Mouse (Mus musculus) ES-E14 (cell line): ENCODE results near the gene Dab2. TPM values are rescaled to one million over a fixed set of nuclear protein-coding genes. Genes with fewer than 3 reads are reported as not detected.

Source experiments
- DNase-seq: peaks from one replicate; pipeline ENCODE4 v3.0.0-alpha.2; 2013; ENCODE audit warnings: low read depth, low spot score
- H3K27ac ChIP-seq: 2 replicates; pipeline ENCODE4 v1.5.1; 2012; ENCODE audit warnings: low read depth, mild to moderate bottlenecking, low read length, moderate library complexity, mixed read lengths; ENCODE audit not compliant: poor library complexity, insufficient read depth, severe bottlenecking
- H3K36me3 ChIP-seq: 2 replicates; pipeline ENCODE4 v1.6.1; 2012; ENCODE audit warnings: mild to moderate bottlenecking, low read length, moderate library complexity, mixed read lengths; ENCODE audit not compliant: control insufficient read depth, poor library complexity, insufficient read depth, severe bottlenecking
- H3K4me1 ChIP-seq, 2 experiments: fragments of 150-350 bp in 1 of 2; sonication (generic) in 1 of 2; 2 replicates each; pipeline ENCODE4 v1.6.1; 2012; ENCODE audit warnings: low read length in 2 of 2, mild to moderate bottlenecking in 1 of 2, mixed read lengths in 1 of 2; ENCODE audit not compliant: control insufficient read depth in 2 of 2, insufficient read depth in 2 of 2, poor library complexity in 1 of 2
- H3K4me3 ChIP-seq, 2 experiments: fragments of 150-350 bp in 1 of 2; sonication (generic) in 1 of 2; 2 replicates each; pipeline ENCODE4 v1.5.1; 2012; ENCODE audit warnings: low read length in 2 of 2, low read depth in 1 of 2, mild to moderate bottlenecking in 1 of 2, mixed read lengths in 1 of 2; ENCODE audit not compliant: insufficient read depth in 1 of 2, poor library complexity in 1 of 2, severe bottlenecking in 1 of 2
- H3K9ac ChIP-seq: 2 replicates; pipeline ENCODE4 v1.6.1; 2012; ENCODE audit warnings: low read depth, mild to moderate bottlenecking, low read length, mixed read lengths; ENCODE audit not compliant: poor library complexity, insufficient read depth, severe bottlenecking
- H3K9me3 ChIP-seq: fragments of 150-350 bp; sonication (generic); 2 replicates; pipeline ENCODE4 v1.6.1; 2012; ENCODE audit warnings: low read depth, mild to moderate bottlenecking, low read length; ENCODE audit not compliant: control insufficient read depth, insufficient read depth
- CHD2 ChIP-seq: IDR thresholded peaks from 2 replicates; pipeline ENCODE4 v1.6.1; 2014; ENCODE audit warnings: mild to moderate bottlenecking, low read depth, low read length, inconsistent platforms
- HCFC1 ChIP-seq: IDR thresholded peaks from 2 replicates; pipeline ENCODE4 v1.6.1; 2012; ENCODE audit warnings: low read length, inconsistent platforms, borderline replicate concordance; ENCODE audit not compliant: insufficient read depth
- MAFK ChIP-seq: IDR thresholded peaks from 2 replicates; pipeline ENCODE4 v1.6.1; 2014; ENCODE audit warnings: mild to moderate bottlenecking, low read depth, low read length, inconsistent platforms; ENCODE audit not compliant: insufficient read depth
- ZC3H11A ChIP-seq: IDR thresholded peaks from 2 replicates; pipeline ENCODE4 v1.6.1; 2012; ENCODE audit warnings: low read depth, mild to moderate bottlenecking, inconsistent platforms, low read length, borderline replicate concordance
- ZNF384 ChIP-seq: IDR thresholded peaks from 2 replicates; pipeline ENCODE4 v1.6.1; 2012; ENCODE audit warnings: low read depth, low read length, inconsistent platforms
- in situ Hi-C, 2 experiments: fragments of 600-800 bp; cut with MboI; formaldehyde crosslinking; loops; one replicate each; pipeline ENCODE4 v1.15.1; 2025; ENCODE audit warnings: low sequenced_read_pairs in 2 of 2, inconsistent platforms in 1 of 2; ENCODE audit not compliant: unreplicated experiment in 2 of 2
- total RNA-seq: library from RNA; depleted of rRNA; stranded (reverse); fragments of 300-350 nt; gene quantifications from 2 replicates; pipeline ENCODE4 v1.2.3, GENCODE M21; 2012

The Dab2 gene
- total RNA-seq, 1 experiment: 11.5 TPM

GRCm38 (mm10) chr15:6309633-6310032 is 10.0 kb downstream of the Dab2 start:
- no peaks in the 10 kb centered on the region for H3K4me1 ChIP-seq
- H3K36me3 ChIP-seq: no peaks in the 10 kb centered on the region
- no peak overlapping the region for H3K9ac ChIP-seq
- no peak overlapping the region for H3K27ac ChIP-seq
- DNase-seq: no peak
- in situ Hi-C loops: no loop called here
- TF ChIP-seq CHD2: no peak
- TF ChIP-seq HCFC1: no peak
- TF ChIP-seq MAFK: no peak
- no peak for TF ChIP-seq ZC3H11A
- no peak for TF ChIP-seq ZNF384
- H3K4me3 ChIP-seq: no peak overlapping the region
- H3K9me3 ChIP-seq: no peaks in the 10 kb centered on the region

- in situ Hi-C loops: no loop called here
- no peaks in the 10 kb centered on the region for H3K4me1 ChIP-seq
- no peak overlapping the region for H3K27ac ChIP-seq
- no peaks in the 10 kb centered on the region for H3K9me3 ChIP-seq
- no peak overlapping the region for H3K9ac ChIP-seq
- no peak for TF ChIP-seq ZC3H11A
- TF ChIP-seq ZNF384: no peak
- TF ChIP-seq HCFC1: no peak
- no peak for TF ChIP-seq CHD2
- no peak for TF ChIP-seq MAFK
- no peak overlapping the region for H3K4me3 ChIP-seq
- H3K36me3 ChIP-seq: no peaks in the 10 kb centered on the region
- no peak for DNase-seq
These were observed 10.8 kb downstream of the Dab2 start for GRCm38 (mm10) chr15:6310417-6310816.

- Histone ChIP-seq H3K9ac (no peak overlapping the region), H3K4me3 (no peak overlapping the region), H3K27ac (no peak overlapping the region), H3K9me3 (no peaks in the 10 kb centered on the region), H3K4me1 (no peaks in the 10 kb centered on the region), H3K36me3 (no peaks in the 10 kb centered on the region)
- in situ Hi-C loops: no loop called here
- DNase-seq: no peak
- TF ChIP-seq ZNF384: no peak
- TF ChIP-seq ZC3H11A: no peak
- TF ChIP-seq CHD2: no peak
- TF ChIP-seq MAFK: no peak
- TF ChIP-seq HCFC1: no peak
These were observed 12.8 kb downstream of the Dab2 start for GRCm38 (mm10) chr15:6312396-6312795.

- in situ Hi-C loops: no loop called here
These were observed 19.8 kb downstream of the Dab2 start for GRCm38 (mm10) chr15:6319352-6319751.

GRCm38 (mm10) chr15:6320501-6320900 is 20.9 kb downstream of the Dab2 start:
- Histone ChIP-seq H3K27ac (no peak overlapping the region), H3K4me1 (no peaks in the 10 kb centered on the region), H3K9me3 (no peaks in the 10 kb centered on the region), H3K9ac (no peak overlapping the region), H3K36me3 (no peaks in the 10 kb centered on the region), H3K4me3 (no peak overlapping the region)
- in situ Hi-C loops: no loop called here
- TF ChIP-seq MAFK (no peak), ZNF384 (no peak), ZC3H11A (no peak), HCFC1 (no peak), CHD2 (no peak)
- DNase-seq: no peak

More at GRCm38 (mm10) chr15:6319352-6319751, 19.8 kb downstream of the Dab2 start:
- Histone ChIP-seq H3K9me3 (no peaks in the 10 kb centered on the region), H3K4me3 (no peak overlapping the region), H3K36me3 (no peaks in the 10 kb centered on the region), H3K9ac (no peak overlapping the region), H3K4me1 (no peaks in the 10 kb centered on the region), H3K27ac (no peak overlapping the region)
- TF ChIP-seq ZC3H11A: no peak
- TF ChIP-seq CHD2: no peak
- TF ChIP-seq MAFK: no peak
- TF ChIP-seq HCFC1: no peak
- no peak for TF ChIP-seq ZNF384
- DNase-seq: no peak
